Mouse (Mus musculus) heart, postnatal 25 days (tissue): ENCODE measurements at regions not wholly inside any gene's neighbourhood (a gene's known extent, or its start where the extent isn't known, plus 50 kb on each side); places are given as distances from the start of the nearest gene placed in this dataset.

Source experiments
- DNase-seq: peaks from one replicate; pipeline ENCODE4 v3.0.0; 2022; ENCODE audit warnings: low spot score
- intact Hi-C: fragments of 180-260 bp; cut with DNase I; formaldehyde crosslinking; loops from one replicate; pipeline ENCODE4 v1.15.1; 2025

- no peak for DNase-seq
- intact Hi-C loops = no loop called here
Observed at GRCm38 (mm10) chr6:143598916-143599315, 431.9 kb downstream of the Etnk1 start.

DNA sequence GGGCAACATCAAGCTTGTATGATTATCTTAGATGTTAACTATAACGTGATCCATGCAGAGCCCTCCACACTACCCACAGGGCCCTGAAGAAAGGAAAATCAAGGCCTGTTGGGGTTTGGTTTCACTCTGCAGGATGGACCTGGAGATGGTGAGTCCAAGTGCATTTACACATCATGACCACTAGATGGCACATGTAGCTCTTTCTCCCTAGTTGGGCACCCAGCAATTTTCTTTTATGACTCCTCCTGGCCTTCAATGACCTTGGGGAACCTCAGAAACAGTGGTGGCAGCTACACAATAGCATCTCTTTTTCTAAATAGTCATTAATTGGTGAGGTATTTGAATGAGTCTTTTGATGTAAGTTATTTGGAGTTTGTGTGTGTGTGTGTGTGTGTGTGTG, 442.1 kb downstream of the Etnk1 start:
- intact Hi-C loops = no loop called here
- DNase-seq = no peak

- DNase-seq = no peak
- intact Hi-C loops = no loop called here
Observed at GRCm38 (mm10) chr6:143612966-143613365, 445.9 kb downstream of the Etnk1 start.

GRCm38 (mm10) chr6:143614431-143614987, 447.5 kb downstream of the Etnk1 start:
- intact Hi-C loops = no loop called here
- DNase-seq = no peak

- intact Hi-C loops = no loop called here
- no peak for DNase-seq
Observed at GRCm38 (mm10) chr6:143615361-143615760, 448.3 kb downstream of the Etnk1 start.

GRCm38 (mm10) chr6:143616386-143616785, 449.4 kb downstream of the Etnk1 start:
- DNase-seq = no peak
- intact Hi-C loops = no loop called here

DNA sequence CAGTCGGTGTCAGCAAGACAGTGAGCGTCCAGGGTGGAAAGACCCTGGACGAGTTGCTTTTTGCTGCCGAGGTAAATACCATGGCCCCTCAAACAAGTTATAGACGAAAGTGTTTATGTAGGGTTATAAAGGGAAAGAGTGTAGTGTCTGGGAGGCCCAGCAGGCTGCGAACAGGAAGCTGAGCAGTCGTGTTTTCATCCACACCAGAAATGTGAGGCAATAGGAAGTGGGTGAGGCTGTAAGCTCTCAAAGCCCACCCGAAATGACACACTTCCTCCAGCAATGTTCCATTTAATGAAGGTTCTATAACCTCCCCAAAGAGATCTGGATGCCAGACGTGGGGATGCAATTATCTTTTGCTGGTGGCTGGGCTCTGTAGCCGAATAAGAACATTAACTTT, 451.5 kb downstream of the Etnk1 start:
- intact Hi-C loops = no loop called here
- no peak for DNase-seq

GRCm38 (mm10) chr6:143620583-143620982, 453.6 kb downstream of the Etnk1 start:
- no peak for DNase-seq
- intact Hi-C loops = no loop called here

DNA sequence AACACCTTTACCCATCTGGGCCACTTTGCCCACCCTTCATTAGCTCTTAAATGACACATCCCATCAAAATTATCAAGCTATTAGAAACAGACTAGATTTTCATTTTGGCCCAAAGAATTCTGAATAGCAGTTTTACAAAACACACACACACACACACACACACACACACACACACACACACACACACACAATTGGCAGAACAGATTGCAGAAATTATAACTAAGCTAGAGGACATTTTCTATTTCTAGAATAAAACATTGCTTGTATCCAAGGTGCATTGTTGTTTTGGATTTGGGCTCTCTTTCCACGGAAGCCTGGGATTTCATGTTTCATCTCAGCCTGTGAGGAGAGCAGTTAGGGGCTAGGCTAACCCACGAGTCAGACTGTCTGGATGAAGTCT, 455.1 kb downstream of the Etnk1 start:
- no peak for DNase-seq
- intact Hi-C loops = no loop called here

DNA sequence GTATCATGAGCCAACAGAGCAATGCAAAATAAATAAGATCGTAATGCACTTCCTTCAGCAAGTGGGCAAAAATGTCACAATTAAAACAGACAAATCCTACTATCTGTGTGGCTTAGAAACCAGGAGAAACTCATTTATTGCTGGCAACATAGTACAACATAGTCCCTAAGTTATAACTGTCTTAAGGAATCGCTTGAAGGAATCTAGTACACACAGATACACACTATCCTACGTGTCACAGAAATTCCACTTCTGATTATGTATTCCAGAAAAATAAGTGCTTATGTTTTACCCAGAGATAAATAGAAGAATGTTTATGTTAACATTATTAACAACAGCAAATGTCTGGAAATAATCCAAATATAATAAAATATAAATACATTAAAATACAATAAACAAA, 457.9 kb downstream of the Etnk1 start:
- no peak for DNase-seq
- intact Hi-C loops = no loop called here

- no peak for DNase-seq
- intact Hi-C loops = no loop called here
Observed at GRCm38 (mm10) chr6:143631581-143631980, 464.6 kb downstream of the Etnk1 start.

GRCm38 (mm10) chr6:143633710-143634109, 466.7 kb downstream of the Etnk1 start:
- intact Hi-C loops = no loop called here

GRCm38 (mm10) chr6:143634334-143634733, 467.3 kb downstream of the Etnk1 start:
- DNase-seq = no peak
- intact Hi-C loops = no loop called here

More at GRCm38 (mm10) chr6:143633710-143634109, 466.7 kb downstream of the Etnk1 start:
- no peak for DNase-seq

GRCm38 (mm10) chr6:143635043-143635442, 468.0 kb downstream of the Etnk1 start:
- no peak for DNase-seq
- intact Hi-C loops = no loop called here

- intact Hi-C loops = no loop called here
- DNase-seq = peak; percentile 43
Observed at GRCm38 (mm10) chr6:143640652-143641051, 473.6 kb downstream of the Etnk1 start.

DNA sequence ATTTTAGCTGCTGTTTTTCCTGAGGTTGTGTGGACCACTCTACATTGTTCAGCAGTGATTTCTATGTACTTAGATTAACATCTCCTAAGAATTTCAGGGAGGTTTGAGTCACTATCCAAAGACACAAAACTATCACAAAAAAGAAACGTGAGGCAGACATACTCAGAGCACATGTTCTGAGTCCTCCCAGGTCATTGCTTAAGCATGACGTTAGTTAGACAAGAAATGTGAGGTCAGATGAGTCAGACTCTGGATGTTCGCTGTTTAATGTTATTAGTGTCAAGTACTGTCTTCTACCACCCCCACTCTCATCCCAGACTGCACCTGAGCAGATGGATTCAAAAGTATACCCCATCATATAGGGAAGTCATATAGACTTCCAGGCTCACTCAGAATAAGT, 475.0 kb downstream of the Etnk1 start:
- DNase-seq = no peak
- intact Hi-C loops = no loop called here

DNA sequence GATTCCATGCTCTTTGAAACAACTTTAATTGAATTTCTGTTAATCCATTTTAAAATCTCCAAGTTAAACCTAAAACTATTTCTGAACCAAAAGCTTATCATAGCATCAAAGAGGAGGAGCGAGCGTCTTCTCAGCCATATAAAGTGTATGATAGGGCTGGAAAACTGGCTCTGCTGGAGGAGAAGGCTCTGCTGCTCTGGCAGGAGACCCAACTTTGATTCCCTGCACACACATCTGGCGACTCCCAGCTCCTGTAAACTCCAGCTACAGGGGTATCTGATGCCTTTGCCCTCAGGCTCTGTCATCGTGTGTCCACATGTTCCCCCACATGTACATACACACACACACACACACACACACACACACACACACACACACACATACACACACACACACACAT, 479.0 kb downstream of the Etnk1 start:
- intact Hi-C loops = no loop called here
- no peak for DNase-seq

GRCm38 (mm10) chr6:143648501-143648900, 481.5 kb downstream of the Etnk1 start:
- DNase-seq = no peak
- intact Hi-C loops = no loop called here

- DNase-seq = no peak
- intact Hi-C loops = no loop called here
Observed at GRCm38 (mm10) chr6:143656576-143656975, 489.6 kb downstream of the Etnk1 start.

GRCm38 (mm10) chr6:143660837-143661236, 493.8 kb downstream of the Etnk1 start:
- DNase-seq = no peak
- intact Hi-C loops = no loop called here

GRCm38 (mm10) chr6:143663306-143663705, 496.3 kb downstream of the Etnk1 start:
- no peak for DNase-seq
- intact Hi-C loops = no loop called here

- no peak for DNase-seq
- intact Hi-C loops = no loop called here
Observed at GRCm38 (mm10) chr6:143665374-143665773, 498.4 kb downstream of the Etnk1 start.

- intact Hi-C loops = no loop called here
- DNase-seq = no peak
Observed at GRCm38 (mm10) chr6:143668551-143668950, 501.5 kb downstream of the Etnk1 start.
